Mouse (Mus musculus) neural tube, embryonic 11.5 days (tissue): ENCODE measurements around the gene Neo1. TPM values are rescaled to one million over a fixed set of nuclear protein-coding genes. Genes with fewer than 3 reads are reported as not detected.
A peak's percentile ranks its signal among the peaks of the same experiment; 100 is the strongest.

Experiments
- ATAC-seq: fragments of 200-750 bp; cut with Nextera tagmentation; 2 replicates; pipeline ENCODE4 v1.8.0; 2017; ENCODE audit warnings: moderate number of reproducible peaks, mild to moderate bottlenecking, moderate TSS enrichment, moderate library complexity; ENCODE audit not compliant: insufficient read depth, low FRiP score, low TSS enrichment
- DNase-seq: peaks from one replicate; pipeline ENCODE4 v3.0.0-alpha.2; 2015; ENCODE audit warnings: low spot score
- H3K27ac ChIP-seq: fragments of 300-500 bp; sonication (generic); 2 replicates; pipeline ENCODE4 v1.5.1; 2014; ENCODE audit warnings: low read depth, mild to moderate bottlenecking, low read length
- H3K27me3 ChIP-seq: fragments of 300-500 bp; sonication (generic); 2 replicates; pipeline ENCODE4 v1.6.1; 2014; ENCODE audit warnings: mild to moderate bottlenecking, low read length, mixed read lengths; ENCODE audit not compliant: control insufficient read depth, insufficient read depth
- H3K36me3 ChIP-seq: fragments of 300-500 bp; sonication (generic); 2 replicates; pipeline ENCODE4 v1.6.1; 2014; ENCODE audit warnings: mild to moderate bottlenecking, low read length, moderate library complexity, mixed read lengths; ENCODE audit not compliant: control insufficient read depth, insufficient read depth
- H3K4me1 ChIP-seq: fragments of 300-500 bp; sonication (generic); 2 replicates; pipeline ENCODE4 v1.6.1; 2014; ENCODE audit warnings: low read length, mixed read lengths; ENCODE audit not compliant: control insufficient read depth, insufficient read depth
- H3K4me2 ChIP-seq: fragments of 300-500 bp; sonication (generic); 2 replicates; pipeline ENCODE4 v1.6.1; 2014; ENCODE audit warnings: low read depth, mild to moderate bottlenecking, moderate library complexity
- H3K4me3 ChIP-seq: fragments of 300-500 bp; sonication (generic); 2 replicates; pipeline ENCODE4 v1.5.1; 2014; ENCODE audit warnings: low read depth, low read length
- H3K9ac ChIP-seq: fragments of 300-500 bp; sonication (generic); 2 replicates; pipeline ENCODE4 v1.6.1; 2014; ENCODE audit warnings: mild to moderate bottlenecking, low read length
- H3K9me3 ChIP-seq: fragments of 300-500 bp; sonication (generic); 2 replicates; pipeline ENCODE4 v1.6.1; 2016; ENCODE audit warnings: low read length; ENCODE audit not compliant: control insufficient read depth
- WGBS: fragments of 180-500 bp; shearing (Covaris S2); extraction: QIAGEN DNeasy Blood & Tissue Kit; methylation state at CpG from one replicate; pipeline ENCODE4 v1.1.7; 2014; 5-methylcytosine and 5-hydroxymethylcytosine counted together
- polyA plus RNA-seq: library from polyadenylated mRNA; unstranded; fragments of >200 nt; fragmentation: Nextera tagmentation; extraction: Ambion mirVana; gene quantifications from 2 replicates; pipeline ENCODE4 v1.2.1, GENCODE M21; 2014

Neo1 gene
- polyA plus RNA-seq, 1 experiment from 2014 or later: 56.1 TPM

GRCm38 (mm10) chr9:59060026-59060605, 23.9 kb upstream of the Neo1 start:
- no peak overlapping the region for H3K27ac ChIP-seq
- 80% methylated on average over 9 of the region's 9 CpGs for WGBS
- ATAC-seq: no peak
- H3K9me3 ChIP-seq: no peaks in the 10 kb centered on the region
- H3K4me3 ChIP-seq: no peak overlapping the region
- H3K4me1 ChIP-seq: no peaks in the 10 kb centered on the region
- H3K4me2 ChIP-seq: no peak overlapping the region
- no peaks in the 10 kb centered on the region for H3K27me3 ChIP-seq
- no peak overlapping the region for H3K9ac ChIP-seq
- H3K36me3 ChIP-seq: no peaks in the 10 kb centered on the region
- no peak for DNase-seq

GRCm38 (mm10) chr9:59059158-59059557, 22.9 kb upstream of the Neo1 start:
- H3K36me3 ChIP-seq: no peaks in the 10 kb centered on the region
- WGBS: 83% methylated on average over 6 of the region's 6 CpGs
- no peak for ATAC-seq
- H3K4me3 ChIP-seq: no peak overlapping the region
- no peaks in the 10 kb centered on the region for H3K9me3 ChIP-seq
- DNase-seq: no peak
- H3K4me2 ChIP-seq: no peak overlapping the region
- H3K27ac ChIP-seq: no peak overlapping the region
- no peaks in the 10 kb centered on the region for H3K4me1 ChIP-seq
- H3K9ac ChIP-seq: no peak overlapping the region
- no peaks in the 10 kb centered on the region for H3K27me3 ChIP-seq

GRCm38 (mm10) chr9:59058060-59058459, 21.8 kb upstream of the Neo1 start:
- Histone ChIP-seq H3K27me3 (no peaks in the 10 kb centered on the region), H3K36me3 (no peaks in the 10 kb centered on the region), H3K9ac (no peak overlapping the region), H3K4me2 (no peak overlapping the region), H3K4me3 (no peak overlapping the region), H3K9me3 (no peaks in the 10 kb centered on the region), H3K27ac (no peak overlapping the region), H3K4me1 (no peaks in the 10 kb centered on the region)
- WGBS: 81% methylated on average over 6 of the region's 6 CpGs
- ATAC-seq (no peak), DNase-seq (no peak)

- Histone ChIP-seq H3K9ac (no peak overlapping the region), H3K4me2 (no peak overlapping the region), H3K27me3 (no peaks in the 10 kb centered on the region), H3K4me3 (no peak overlapping the region), H3K9me3 (no peaks in the 10 kb centered on the region), H3K27ac (no peak overlapping the region), H3K4me1 (no peaks in the 10 kb centered on the region), H3K36me3 (no peaks in the 10 kb centered on the region)
- 68% methylated on average over 8 of the region's 8 CpGs for WGBS
- no peak for DNase-seq
- no peak for ATAC-seq
These were observed 20.0 kb upstream of the Neo1 start for GRCm38 (mm10) chr9:59056281-59056680.

GRCm38 (mm10) chr9:59041805-59042204, 5.6 kb upstream of the Neo1 start:
- Histone ChIP-seq H3K4me2 (no peak overlapping the region), H3K9ac (no peak overlapping the region), H3K27me3 (no peaks in the 10 kb centered on the region), H3K9me3 (no peaks in the 10 kb centered on the region), H3K4me1 (no peaks in the 10 kb centered on the region; the same call in 1 of the 2 replicates), H3K27ac (no peak overlapping the region), H3K36me3 (no peaks in the 10 kb centered on the region), H3K4me3 (no peak overlapping the region)
- DNase-seq: no peak
- ATAC-seq: no peak

- H3K27ac ChIP-seq: peak overlapping the region; percentile 100
- peaks cover 13% of the 10 kb centered on the region for H3K4me1 ChIP-seq
- H3K4me2 ChIP-seq: peak overlapping the region; percentile 78
- H3K9ac ChIP-seq: peak overlapping the region; percentile 98
- under 1% methylated on average over 54 of the region's 56 CpGs for WGBS
- ATAC-seq (peak; percentile 67), DNase-seq (no peak)
- H3K9me3 ChIP-seq: no peaks in the 10 kb centered on the region
- no peaks in the 10 kb centered on the region for H3K27me3 ChIP-seq
- no peaks in the 10 kb centered on the region for H3K36me3 ChIP-seq
- peak overlapping the region; percentile 97 for H3K4me3 ChIP-seq
These were observed 596 bp upstream of the Neo1 start for GRCm38 (mm10) chr9:59036732-59037341.

- Histone ChIP-seq H3K4me2 (peak overlapping the region; percentile 78), H3K4me1 (peaks cover 13% of the 10 kb centered on the region), H3K36me3 (no peaks in the 10 kb centered on the region), H3K9me3 (no peaks in the 10 kb centered on the region), H3K27me3 (no peaks in the 10 kb centered on the region), H3K27ac (peak overlapping the region; percentile 100), H3K9ac (peak overlapping the region; percentile 98), H3K4me3 (peak overlapping the region; percentile 97)
- 0% methylated on average over 61 of the region's 63 CpGs for WGBS
- DNase-seq (peak; percentile 71), ATAC-seq (peak; percentile 39)
These were observed 691 bp downstream of the Neo1 start for GRCm38 (mm10) chr9:59035342-59036158.

- DNase-seq (no peak), ATAC-seq (no peak)
- peaks cover 13% of the 10 kb centered on the region for H3K4me1 ChIP-seq
- no peaks in the 10 kb centered on the region for H3K27me3 ChIP-seq
- no peaks in the 10 kb centered on the region for H3K36me3 ChIP-seq
- peak overlapping the region; percentile 97 for H3K4me3 ChIP-seq
- H3K4me2 ChIP-seq: peak overlapping the region; percentile 78
- no peak overlapping the region for H3K27ac ChIP-seq
- H3K9ac ChIP-seq: no peak overlapping the region
- no peaks in the 10 kb centered on the region for H3K9me3 ChIP-seq
- WGBS: 41% methylated on average over 5 of the region's 5 CpGs
These were observed 1.4 kb downstream of the Neo1 start for GRCm38 (mm10) chr9:59034836-59035235.
